8 mouse cellular contexts compared by ENCODE assay signal in genomic region chr11:120713580-120714518, GRCm38 (mm10). TPM values are rescaled to one million over a fixed set of nuclear protein-coding genes. Genes with fewer than 3 reads are reported as not detected.
DNase-seq lines count a peak whose midpoint lies in the region; ATAC-seq and TF ChIP-seq lines count a peak whose summit lies in the region.

Gene Cenpx (minus strand): TSS chr11:120713738.
Gene Lrrc45 (plus strand): TSS chr11:120713925.

- H3K9ac ChIP-seq in heart, embryonic 15.5 days = peak within 1 kb of the TSS; percentile 72
- peak within 1 kb of the TSS; percentile 74 for H3K9ac ChIP-seq in liver, embryonic 14.5 days (replicated peaks)
- H3K9ac ChIP-seq in neural tube, embryonic 11.5 days (ENCODE audit: low read length) = peak within 1 kb of the TSS; percentile 62
- H3K9ac ChIP-seq in stomach, postnatal 0 days (ENCODE audit: low read length) = peak within 1 kb of the TSS; percentile 68

- H3K27ac ChIP-seq in forebrain, embryonic 10.5 days = peak within 1 kb of the TSS; percentile 84
- H3K27ac ChIP-seq in heart, embryonic 15.5 days = peak within 1 kb of the TSS; percentile 85
- H3K27ac ChIP-seq in liver, embryonic 14.5 days = peak within 1 kb of the TSS; percentile 56
- H3K27ac ChIP-seq in neural tube, embryonic 11.5 days (ENCODE audit: low read depth, low read length) = peak within 1 kb of the TSS; percentile 3; the same call in 1 of the 2 replicates
- peak within 1 kb of the TSS; percentile 81 for H3K27ac ChIP-seq in stomach, postnatal 0 days (replicated peaks)

- TF ChIP-seq EP300 in liver, embryonic 14.5 days (IDR thresholded peaks at IDR 0.05; ENCODE audit: low read depth) = no peak
- no peak for TF ChIP-seq EP300 in stomach, postnatal 0 days (optimal IDR thresholded peaks at IDR 0.05)

- peak; percentile 93 to 94 for DNase-seq in CD8-positive naive resting alpha-beta T cell, adult 2 months (ENCODE audit: low read depth in 2 of 2, low spot score in 2 of 2)
- peak; percentile 98 for DNase-seq in c-Kit-positive CD71-negative TER-119-negative erythroid progenitor cells, embryonic 14.5 days (ENCODE audit: low read depth)
- DNase-seq in forebrain, embryonic 10.5 days (ENCODE audit: extremely low spot score, low spot score) = peak; percentile 98
- peak; percentile 98 to 99 for DNase-seq in kidney, postnatal 25 days
- DNase-seq in liver, embryonic 14.5 days (ENCODE audit: low read depth in 3 of 3, low spot score in 3 of 3) = peak; percentile 98 to 99 (median 99)
- peak; percentile 97 for DNase-seq in neural tube, embryonic 11.5 days (ENCODE audit: low spot score)
- peak; percentile 98 for DNase-seq in stomach, postnatal 0 days (ENCODE audit: low spot score)

- H3K36me3 ChIP-seq in forebrain, embryonic 10.5 days (replicated peaks) = peaks cover 65% of the 10 kb centered on the region
- peaks cover 11% of the 10 kb centered on the region; the same call in 1 of the 2 replicates for H3K36me3 ChIP-seq in heart, embryonic 15.5 days
- no peaks in the 10 kb centered on the region; the same call in 1 of the 2 replicates for H3K36me3 ChIP-seq in liver, embryonic 14.5 days (replicated peaks; ENCODE audit: control insufficient read depth, insufficient read depth, low read depth)
- H3K36me3 ChIP-seq in neural tube, embryonic 11.5 days (ENCODE audit: control insufficient read depth, insufficient read depth, low read length) = peaks cover 6% of the 10 kb centered on the region
- peaks cover 8% of the 10 kb centered on the region for H3K36me3 ChIP-seq in stomach, postnatal 0 days (ENCODE audit: control insufficient read depth, insufficient read depth, low read length)

- peak; percentile 27 for TF ChIP-seq CTCF in liver, embryonic 14.5 days (IDR thresholded peaks at IDR 0.05; ENCODE audit: low read depth)
- no peak for TF ChIP-seq CTCF in stomach, postnatal 0 days (IDR thresholded peaks at IDR 0.05; ENCODE audit: low read depth)

- H3K27me3 ChIP-seq in forebrain, embryonic 10.5 days (ENCODE audit: poor library complexity, severe bottlenecking) = peaks cover 2% of the 10 kb centered on the region; the same call in 1 of the 2 replicates
- no peaks in the 10 kb centered on the region for H3K27me3 ChIP-seq in heart, embryonic 15.5 days
- H3K27me3 ChIP-seq in liver, embryonic 14.5 days (ENCODE audit: control insufficient read depth, insufficient read depth, low read length) = no peaks in the 10 kb centered on the region
- H3K27me3 ChIP-seq in neural tube, embryonic 11.5 days (ENCODE audit: control insufficient read depth, insufficient read depth, low read length) = no peaks in the 10 kb centered on the region
- no peaks in the 10 kb centered on the region for H3K27me3 ChIP-seq in stomach, postnatal 0 days (ENCODE audit: control insufficient read depth, insufficient read depth, low read length)

- peak; percentile 96 for ATAC-seq in heart, embryonic 15.5 days (replicated peaks; ENCODE audit: insufficient number of reproducible peaks, insufficient read depth, low FRiP score, low read depth)
- peak; percentile 96 for ATAC-seq in liver, embryonic 14.5 days (ENCODE audit: insufficient read depth)
- peak; percentile 94 for ATAC-seq in neural tube, embryonic 11.5 days (ENCODE audit: insufficient read depth, low FRiP score, low TSS enrichment)
- peak; percentile 93 for ATAC-seq in stomach, postnatal 0 days (ENCODE audit: low FRiP score, low TSS enrichment)

- H3K9me3 ChIP-seq in forebrain, embryonic 10.5 days = no peaks in the 10 kb centered on the region
- no peaks in the 10 kb centered on the region for H3K9me3 ChIP-seq in heart, embryonic 15.5 days (replicated peaks)
- H3K9me3 ChIP-seq in liver, embryonic 14.5 days (ENCODE audit: control insufficient read depth, low read length) = no peaks in the 10 kb centered on the region
- no peaks in the 10 kb centered on the region for H3K9me3 ChIP-seq in neural tube, embryonic 11.5 days (ENCODE audit: control insufficient read depth, low read length)
- no peaks in the 10 kb centered on the region for H3K9me3 ChIP-seq in stomach, postnatal 0 days (ENCODE audit: control insufficient read depth, low read length)

- 5% methylated on average over 53 of the region's 53 CpGs for WGBS in forebrain, embryonic 10.5 days
- WGBS in heart, embryonic 15.5 days = 3% methylated on average over 53 of the region's 53 CpGs
- 2% methylated on average over 53 of the region's 53 CpGs for WGBS in liver, embryonic 14.5 days (ENCODE audit: insufficient replicate concordance)
- WGBS in neural tube, embryonic 11.5 days = 2% methylated on average over 53 of the region's 53 CpGs
- 3% methylated on average over 53 of the region's 53 CpGs for WGBS in stomach, postnatal 0 days

- peaks cover 46% of the 10 kb centered on the region for H3K4me1 ChIP-seq in forebrain, embryonic 10.5 days
- peaks cover 22% of the 10 kb centered on the region for H3K4me1 ChIP-seq in heart, embryonic 15.5 days (replicated peaks)
- H3K4me1 ChIP-seq in liver, embryonic 14.5 days (replicated peaks; ENCODE audit: control insufficient read depth in 2 of 2, insufficient read depth in 2 of 2, low read length in 1 of 2) = peaks cover 6% of the 10 kb centered on the region in 2 experiments
- H3K4me1 ChIP-seq in neural tube, embryonic 11.5 days (ENCODE audit: control insufficient read depth, insufficient read depth, low read length) = peaks cover 12% of the 10 kb centered on the region
- H3K4me1 ChIP-seq in stomach, postnatal 0 days (replicated peaks; ENCODE audit: control insufficient read depth, insufficient read depth) = no peaks in the 10 kb centered on the region

- H3K4me2 ChIP-seq in heart, embryonic 15.5 days = peak within 1 kb of the TSS; percentile 98
- H3K4me2 ChIP-seq in liver, embryonic 14.5 days (ENCODE audit: low read depth) = peak within 1 kb of the TSS; percentile 98
- peak within 1 kb of the TSS; percentile 96 for H3K4me2 ChIP-seq in neural tube, embryonic 11.5 days (ENCODE audit: low read depth)
- peak within 1 kb of the TSS; percentile 97 for H3K4me2 ChIP-seq in stomach, postnatal 0 days (replicated peaks; ENCODE audit: low read depth)

- peak within 1 kb of the TSS; percentile 66 for H3K4me3 ChIP-seq in forebrain, embryonic 10.5 days
- H3K4me3 ChIP-seq in heart, embryonic 15.5 days = peak within 1 kb of the TSS; percentile 72
- peak within 1 kb of the TSS; percentile 62 to 65 for H3K4me3 ChIP-seq in liver, embryonic 14.5 days (ENCODE audit: insufficient read depth in 1 of 2, low read depth in 2 of 2, low read length in 2 of 2)
- peak within 1 kb of the TSS; percentile 65 for H3K4me3 ChIP-seq in neural tube, embryonic 11.5 days (ENCODE audit: low read depth, low read length)
- peak within 1 kb of the TSS; percentile 62 for H3K4me3 ChIP-seq in stomach, postnatal 0 days (ENCODE audit: low read depth, low read length)

RNA-seq across cellular contexts. Expression of gene Cenpx, which starts in this region (rescaled TPM):
- polyA plus RNA-seq in forebrain, embryonic 10.5 days (2016; fragmentation: Nextera tagmentation; extraction: Ambion mirVana) = 118 and 133 TPM in 2 replicates
- 105 and 111 TPM in 2 replicates for polyA plus RNA-seq in heart, embryonic 15.5 days (2015; fragmentation: Nextera tagmentation; extraction: Ambion mirVana)
- polyA plus RNA-seq in liver, embryonic 14.5 days (2012; rRNA removed) = 64.2 and 78.3 TPM in 2 replicates
- 119 and 128 TPM in 2 replicates for polyA plus RNA-seq in liver, embryonic 14.5 days (2014; fragmentation: Nextera tagmentation; extraction: Ambion mirVana)
- 112 and 115 TPM in 2 replicates for polyA plus RNA-seq in neural tube, embryonic 11.5 days (2014; fragmentation: Nextera tagmentation; extraction: Ambion mirVana)
- 123 and 127 TPM in 2 replicates for polyA plus RNA-seq in stomach, postnatal 0 days (2015; fragmentation: Nextera tagmentation; extraction: Ambion mirVana)

RNA-seq across cellular contexts. Expression of gene Lrrc45, which starts in this region (rescaled TPM):
- 51.9 and 59.2 TPM in 2 replicates for polyA plus RNA-seq in forebrain, embryonic 10.5 days (2016; fragmentation: Nextera tagmentation; extraction: Ambion mirVana)
- 27.5 and 36.8 TPM in 2 replicates for polyA plus RNA-seq in heart, embryonic 15.5 days (2015; fragmentation: Nextera tagmentation; extraction: Ambion mirVana)
- polyA plus RNA-seq in liver, embryonic 14.5 days (2012; rRNA removed) = 6.6 and 9.3 TPM in 2 replicates
- polyA plus RNA-seq in liver, embryonic 14.5 days (2014; fragmentation: Nextera tagmentation; extraction: Ambion mirVana) = 6.2 and 8.3 TPM in 2 replicates
- 39.7 and 44.7 TPM in 2 replicates for polyA plus RNA-seq in neural tube, embryonic 11.5 days (2014; fragmentation: Nextera tagmentation; extraction: Ambion mirVana)
- 18.7 and 20.4 TPM in 2 replicates for polyA plus RNA-seq in stomach, postnatal 0 days (2015; fragmentation: Nextera tagmentation; extraction: Ambion mirVana)

Comparison
In these comparisons a context has a peak if more than half of its experiments do, and no peak if none do; other contexts are left out.
1. Peak in every context shown above with its lines: DNase-seq, ATAC-seq, H3K4me3 ChIP-seq and H3K27ac ChIP-seq.
2. H3K27ac ChIP-seq: peak in every context shown above with its lines; median percentile 85 in heart, embryonic 15.5 days; 84 in forebrain, embryonic 10.5 days; 81 in stomach, postnatal 0 days; 56 in liver, embryonic 14.5 days; 3 in neural tube, embryonic 11.5 days.